Mouse (Mus musculus): ENCODE measurements around the gene Tnrc18. TPM values are rescaled to one million over a fixed set of nuclear protein-coding genes. Genes with fewer than 3 reads are reported as not detected.

Gene Tnrc18
- polyA plus RNA-seq, 1 experiment from 2014 or later = 3.4 TPM

GRCm38 (mm10) chr5:142787304-142787905 is 30.1 kb downstream of the Tnrc18 start:
- no peak overlapping the region for H3K4me3 ChIP-seq (replicated peaks)
- no peak for ATAC-seq (ENCODE audit: insufficient read depth)
- WGBS (ENCODE audit: insufficient replicate concordance) = 88% methylated on average over 37 of the region's 37 CpGs

GRCm38 (mm10) chr5:142786709-142787108 is 30.8 kb downstream of the Tnrc18 start:
- H3K9ac ChIP-seq = no peak overlapping the region
- no peak overlapping the region for H3K27ac ChIP-seq (replicated peaks)
- no peak overlapping the region for H3K4me2 ChIP-seq
- 55% methylated on average over 5 of the region's 5 CpGs for WGBS (ENCODE audit: insufficient replicate concordance)
- H3K4me1 ChIP-seq (replicated peaks) = peaks cover 28% of the 10 kb centered on the region
- H3K36me3 ChIP-seq (replicated peaks) = peaks cover 35% of the 10 kb centered on the region
- no peak overlapping the region for H3K4me3 ChIP-seq (replicated peaks)
- no peak for ATAC-seq (ENCODE audit: insufficient read depth)
- H3K9me3 ChIP-seq (replicated peaks) = no peaks in the 10 kb centered on the region
- H3K27me3 ChIP-seq = no peaks in the 10 kb centered on the region

More at GRCm38 (mm10) chr5:142787304-142787905, 30.1 kb downstream of the Tnrc18 start:
- Histone ChIP-seq H3K27me3 (no peaks in the 10 kb centered on the region), H3K4me2 (no peak overlapping the region), H3K27ac (replicated peaks) (no peak overlapping the region), H3K9ac (no peak overlapping the region), H3K9me3 (replicated peaks) (no peaks in the 10 kb centered on the region), H3K4me1 (replicated peaks) (peaks cover 23% of the 10 kb centered on the region), H3K36me3 (replicated peaks) (peaks cover 35% of the 10 kb centered on the region)

GRCm38 (mm10) chr5:142786215-142786614 is 31.2 kb downstream of the Tnrc18 start:
- Histone ChIP-seq H3K4me3 (replicated peaks) (no peak overlapping the region), H3K4me2 (no peak overlapping the region), H3K4me1 (replicated peaks) (peaks cover 28% of the 10 kb centered on the region), H3K9me3 (replicated peaks) (no peaks in the 10 kb centered on the region), H3K27me3 (no peaks in the 10 kb centered on the region), H3K36me3 (replicated peaks) (peaks cover 35% of the 10 kb centered on the region), H3K9ac (no peak overlapping the region), H3K27ac (replicated peaks) (no peak overlapping the region)
- 73% methylated on average over 3 of the region's 3 CpGs for WGBS (ENCODE audit: insufficient replicate concordance)
- ATAC-seq (ENCODE audit: insufficient read depth) = no peak

DNA sequence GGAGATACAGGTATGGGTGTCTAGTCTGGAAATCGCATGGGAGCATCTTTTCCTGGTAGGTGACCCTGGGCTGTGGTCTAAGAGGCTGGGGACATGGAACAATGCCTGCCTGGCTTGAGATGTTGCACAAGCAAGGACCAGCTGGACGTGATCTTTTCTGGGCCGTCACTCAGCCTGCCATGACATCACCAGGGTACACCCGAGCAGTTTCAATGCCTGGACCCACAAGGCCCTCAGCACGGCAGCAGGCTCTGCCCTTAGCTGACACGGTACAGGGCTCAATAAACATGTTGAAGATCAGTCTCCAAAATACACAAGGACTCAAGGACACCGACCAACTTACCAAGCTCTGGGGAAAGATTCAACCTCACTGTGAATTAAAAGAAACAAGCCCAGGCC is 34.3 kb downstream of the Tnrc18 start:
- 0 out of 2 replicates have a peak, but pooled peaks have one; percentile 27 for ATAC-seq (ENCODE audit: insufficient read depth)
- Histone ChIP-seq H3K4me3 (replicated peaks) (no peak overlapping the region), H3K4me2 (no peak overlapping the region), H3K27me3 (no peaks in the 10 kb centered on the region), H3K4me1 (replicated peaks) (peaks cover 28% of the 10 kb centered on the region), H3K9me3 (replicated peaks) (no peaks in the 10 kb centered on the region), H3K27ac (replicated peaks) (no peak overlapping the region), H3K9ac (no peak overlapping the region), H3K36me3 (replicated peaks) (peaks cover 17% of the 10 kb centered on the region)
- WGBS (ENCODE audit: insufficient replicate concordance) = 52% methylated on average over 7 of the region's 7 CpGs

GRCm38 (mm10) chr5:142782459-142783141 is 34.9 kb downstream of the Tnrc18 start:
- WGBS (ENCODE audit: insufficient replicate concordance) = 67% methylated on average over 8 of the region's 8 CpGs
- H3K4me2 ChIP-seq = no peak overlapping the region
- H3K27ac ChIP-seq (replicated peaks) = no peak overlapping the region
- no peak overlapping the region for H3K9ac ChIP-seq
- peaks cover 28% of the 10 kb centered on the region for H3K4me1 ChIP-seq (replicated peaks)
- no peak for ATAC-seq (ENCODE audit: insufficient read depth)
- H3K9me3 ChIP-seq (replicated peaks) = no peaks in the 10 kb centered on the region
- peaks cover 11% of the 10 kb centered on the region for H3K36me3 ChIP-seq (replicated peaks)
- H3K4me3 ChIP-seq (replicated peaks) = no peak overlapping the region
- H3K27me3 ChIP-seq = no peaks in the 10 kb centered on the region

GRCm38 (mm10) chr5:142780579-142780978 is 36.9 kb downstream of the Tnrc18 start:
- no peak for ATAC-seq (ENCODE audit: insufficient read depth)

DNA sequence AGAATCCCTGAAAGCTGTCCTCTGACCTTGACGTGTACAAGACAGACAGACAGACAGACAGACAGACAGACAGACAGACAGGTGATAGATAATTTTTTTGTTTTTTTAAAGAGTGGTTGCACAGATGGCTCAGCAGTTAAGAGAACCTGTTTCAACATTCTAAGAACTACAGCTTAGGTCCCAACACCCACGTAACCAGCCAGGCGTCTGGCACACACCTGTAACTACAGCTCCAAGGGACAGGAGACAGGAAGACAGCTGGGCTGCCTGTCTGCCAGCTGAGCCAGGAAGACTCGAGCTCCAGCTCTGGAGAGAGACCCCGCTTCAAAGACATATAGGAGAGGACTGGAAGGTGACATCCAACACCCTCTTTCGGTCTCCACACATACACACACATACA is 38.6 kb downstream of the Tnrc18 start:
- peaks cover 27% of the 10 kb centered on the region for H3K36me3 ChIP-seq (replicated peaks)
- no peak overlapping the region for H3K4me3 ChIP-seq (replicated peaks)
- peaks cover 24% of the 10 kb centered on the region for H3K4me1 ChIP-seq (replicated peaks)
- H3K4me2 ChIP-seq = no peak overlapping the region
- H3K27me3 ChIP-seq = no peaks in the 10 kb centered on the region
- ATAC-seq (ENCODE audit: insufficient read depth) = no peak
- H3K9ac ChIP-seq = no peak overlapping the region
- WGBS (ENCODE audit: insufficient replicate concordance) = 66% methylated on average over 6 of the region's 6 CpGs
- no peaks in the 10 kb centered on the region for H3K9me3 ChIP-seq (replicated peaks)
- no peak overlapping the region for H3K27ac ChIP-seq (replicated peaks)

More at GRCm38 (mm10) chr5:142780579-142780978, 36.9 kb downstream of the Tnrc18 start:
- Histone ChIP-seq H3K36me3 (replicated peaks) (peaks cover 10% of the 10 kb centered on the region; the same call in 1 of the 2 replicates), H3K9me3 (replicated peaks) (no peaks in the 10 kb centered on the region), H3K27ac (replicated peaks) (no peak overlapping the region), H3K4me1 (replicated peaks) (peaks cover 28% of the 10 kb centered on the region), H3K4me2 (no peak overlapping the region), H3K9ac (no peak overlapping the region), H3K27me3 (no peaks in the 10 kb centered on the region), H3K4me3 (replicated peaks) (no peak overlapping the region)
- 74% methylated on average over 5 of the region's 5 CpGs for WGBS (ENCODE audit: insufficient replicate concordance)

DNA sequence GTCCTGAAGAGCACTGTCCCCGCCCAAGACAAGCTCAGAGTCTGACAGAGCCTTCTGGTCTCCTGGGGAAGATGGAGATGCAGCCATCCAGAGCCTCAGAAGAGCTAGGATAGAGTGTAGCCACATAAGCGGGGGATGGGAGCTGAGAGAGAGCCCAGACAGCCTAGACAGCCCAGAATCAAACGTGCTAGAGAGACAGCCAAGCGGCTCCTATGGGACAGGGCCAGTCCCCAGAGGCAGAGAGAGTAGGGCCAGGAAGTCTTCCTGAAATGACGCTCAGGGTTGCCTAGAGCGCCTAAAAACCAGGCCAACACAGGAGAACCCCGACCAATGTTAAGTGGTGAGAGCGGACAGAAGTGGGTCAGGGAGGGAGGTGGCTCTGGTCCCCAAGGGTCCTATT is 39.3 kb downstream of the Tnrc18 start:
- H3K4me1 ChIP-seq (replicated peaks) = peaks cover 19% of the 10 kb centered on the region
- peaks cover 34% of the 10 kb centered on the region for H3K36me3 ChIP-seq (replicated peaks)
- no peak for ATAC-seq (ENCODE audit: insufficient read depth)
- no peaks in the 10 kb centered on the region for H3K27me3 ChIP-seq
- H3K9me3 ChIP-seq (replicated peaks) = no peaks in the 10 kb centered on the region
- no peak overlapping the region for H3K9ac ChIP-seq
- WGBS (ENCODE audit: insufficient replicate concordance) = 69% methylated on average over 8 of the region's 8 CpGs
- no peak overlapping the region for H3K4me3 ChIP-seq (replicated peaks)
- no peak overlapping the region for H3K27ac ChIP-seq (replicated peaks)
- no peak overlapping the region for H3K4me2 ChIP-seq

DNA sequence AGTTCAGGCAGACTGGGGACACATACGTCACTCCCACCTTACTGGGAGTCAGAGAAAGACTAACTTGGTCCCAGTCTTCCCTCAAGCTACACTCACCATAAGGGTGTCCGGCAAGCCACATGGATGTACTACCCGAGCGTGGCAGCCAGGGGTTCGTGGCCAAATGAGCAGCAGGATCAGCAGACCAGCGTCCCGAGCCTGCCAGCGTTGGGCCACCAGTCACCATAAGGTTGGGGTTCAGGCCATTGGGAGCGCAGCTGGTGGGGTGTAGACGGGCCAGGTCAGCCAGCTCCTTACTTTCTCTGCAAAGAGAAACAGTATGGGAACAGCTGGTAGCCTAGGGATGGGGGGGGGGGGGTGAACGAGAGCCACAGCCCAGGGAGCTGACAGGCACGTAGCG is 41.4 kb downstream of the Tnrc18 start:
- no peak overlapping the region for H3K9ac ChIP-seq
- H3K9me3 ChIP-seq (replicated peaks) = no peaks in the 10 kb centered on the region
- no peak overlapping the region for H3K4me2 ChIP-seq
- peaks cover 50% of the 10 kb centered on the region for H3K36me3 ChIP-seq (replicated peaks)
- ATAC-seq (ENCODE audit: insufficient read depth) = no peak
- H3K27ac ChIP-seq (replicated peaks) = no peak overlapping the region
- H3K4me3 ChIP-seq (replicated peaks) = no peak overlapping the region
- peaks cover 26% of the 10 kb centered on the region for H3K4me1 ChIP-seq (replicated peaks)
- 73% methylated on average over 13 of the region's 13 CpGs for WGBS (ENCODE audit: insufficient replicate concordance)
- no peaks in the 10 kb centered on the region for H3K27me3 ChIP-seq

- no peaks in the 10 kb centered on the region for H3K9me3 ChIP-seq (replicated peaks)
- ATAC-seq (ENCODE audit: insufficient read depth) = no peak
- H3K9ac ChIP-seq = no peak overlapping the region
- H3K4me3 ChIP-seq (replicated peaks) = no peak overlapping the region
- H3K27me3 ChIP-seq = no peaks in the 10 kb centered on the region
- H3K4me1 ChIP-seq (replicated peaks) = peaks cover 24% of the 10 kb centered on the region
- H3K4me2 ChIP-seq = no peak overlapping the region
- WGBS (ENCODE audit: insufficient replicate concordance) = 88% methylated on average over 5 of the region's 5 CpGs
- peaks cover 52% of the 10 kb centered on the region for H3K36me3 ChIP-seq (replicated peaks)
- H3K27ac ChIP-seq (replicated peaks) = no peak overlapping the region
Observed at GRCm38 (mm10) chr5:142774771-142775170, 42.7 kb downstream of the Tnrc18 start.

- peaks cover 61% of the 10 kb centered on the region for H3K36me3 ChIP-seq (replicated peaks)
- 50% methylated on average over 15 of the region's 15 CpGs for WGBS (ENCODE audit: insufficient replicate concordance)
- no peak overlapping the region for H3K9ac ChIP-seq
- peaks cover 28% of the 10 kb centered on the region for H3K4me1 ChIP-seq (replicated peaks)
- peak overlapping the region; percentile 33; the same call in 1 of the 2 replicates for H3K27ac ChIP-seq (replicated peaks)
- peak overlapping the region; percentile 43 for H3K4me2 ChIP-seq
- no peaks in the 10 kb centered on the region for H3K27me3 ChIP-seq
- H3K9me3 ChIP-seq (replicated peaks) = no peaks in the 10 kb centered on the region
- H3K4me3 ChIP-seq (replicated peaks) = peak overlapping the region; percentile 28
- peak; percentile 89 for ATAC-seq (ENCODE audit: insufficient read depth)
Observed at GRCm38 (mm10) chr5:142771964-142772363, 45.5 kb downstream of the Tnrc18 start.
